Mouse (Mus musculus): Measurements from ENCODE around the gene Dnajb12. TPM values are rescaled to one million over a fixed set of nuclear protein-coding genes. Genes with fewer than 3 reads are reported as not detected.

Dnajb12 gene
- polyA plus RNA-seq, 1 experiment, result 20.5 TPM

DNA sequence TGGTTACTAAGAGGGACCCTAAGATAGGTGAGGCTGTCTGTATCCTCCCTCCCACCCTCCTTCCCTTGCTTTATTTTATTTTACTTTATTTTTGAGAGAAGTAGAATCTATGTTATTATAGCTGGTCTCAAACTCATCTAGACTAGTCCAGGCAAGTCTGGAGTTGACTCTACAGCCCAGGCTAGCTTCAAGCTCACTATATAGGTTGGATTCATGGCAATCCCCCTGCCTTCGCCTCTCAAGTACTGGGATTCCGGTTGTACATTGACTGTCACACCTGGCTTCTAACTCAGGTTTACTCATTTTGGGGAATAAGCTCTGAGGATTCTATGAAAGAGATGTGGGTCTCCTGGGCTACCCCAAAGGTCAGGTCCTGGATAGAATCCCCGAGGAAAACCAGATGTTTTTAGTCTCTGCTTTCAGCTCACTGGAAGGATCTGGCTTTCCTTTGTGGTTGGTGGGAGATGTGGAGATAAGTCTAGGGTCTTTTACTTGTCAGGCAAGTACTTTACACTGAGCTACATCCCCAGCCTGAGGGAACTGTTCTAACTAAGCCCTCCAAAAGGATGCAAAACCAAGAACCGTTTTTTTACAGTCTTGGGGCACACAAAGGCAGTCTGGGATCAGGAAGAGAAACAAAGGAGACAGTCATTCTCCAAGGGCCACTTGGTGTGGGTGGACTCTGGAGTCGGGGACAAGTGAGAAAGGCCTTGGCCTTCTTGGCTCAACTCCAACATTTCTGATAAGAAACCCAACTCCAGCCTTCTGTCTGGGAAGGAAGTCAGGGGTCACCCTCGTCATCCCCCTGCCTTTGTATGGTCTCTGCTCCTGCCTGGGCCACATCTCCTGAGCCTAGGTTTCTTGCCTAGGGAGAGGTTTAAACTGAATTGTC lies 69.3 kb downstream of the Dnajb12 start:
- H3K4me1 ChIP-seq (ENCODE audit: control insufficient read depth, insufficient read depth, low read length), result peaks cover 1% of the 10 kb centered on the region; the same call in 1 of the 2 replicates
- WGBS, result 56% methylated on average over 6 of the region's 6 CpGs
- TF ChIP-seq POLR2A (IDR thresholded peaks at IDR 0.05; ENCODE audit: borderline replicate concordance, control insufficient read depth, low read depth, low read length), result no peak
- no peak for TF ChIP-seq CTCF (IDR thresholded peaks at IDR 0.05; ENCODE audit: control insufficient read depth, insufficient read depth, low read length)
- H3K27ac ChIP-seq (ENCODE audit: control insufficient read depth, insufficient read depth, low read depth, low read length, poor library complexity), result no peak overlapping the region
- H3K4me3 ChIP-seq (replicated peaks; ENCODE audit: control insufficient read depth, low read depth, low read length), result no peak overlapping the region

Other genes starting within 250 kb of the Dnajb12 start
- 26.5 and 29.0 TPM in 2 replicates for gene Micu1, start 177.1 kb upstream of the Dnajb12 start, polyA plus RNA-seq (2011; ENCODE audit: insufficient read depth, insufficient read length, low replicate concordance, missing spikeins)
- gene Ddit4, start 72.3 kb downstream of the Dnajb12 start, polyA plus RNA-seq (2011; ENCODE audit: insufficient read depth, insufficient read length, low replicate concordance, missing spikeins), result 19.2 and 34.2 TPM in 2 replicates
- gene Ascc1, start 123.2 kb downstream of the Dnajb12 start, polyA plus RNA-seq (2011; ENCODE audit: insufficient read depth, insufficient read length, low replicate concordance, missing spikeins), result 15.8 and 18.6 TPM in 2 replicates
- 25.2 and 32.9 TPM in 2 replicates for gene Anapc16, start 123.6 kb downstream of the Dnajb12 start, polyA plus RNA-seq (2011; ENCODE audit: insufficient read depth, insufficient read length, low replicate concordance, missing spikeins)
- 0.95 and 1.2 TPM in 2 replicates for gene Spock2, start 226.7 kb downstream of the Dnajb12 start, polyA plus RNA-seq (2011; ENCODE audit: insufficient read depth, insufficient read length, low replicate concordance, missing spikeins)